Mouse (Mus musculus): ENCODE results near the gene Ssbp4.

DNA sequence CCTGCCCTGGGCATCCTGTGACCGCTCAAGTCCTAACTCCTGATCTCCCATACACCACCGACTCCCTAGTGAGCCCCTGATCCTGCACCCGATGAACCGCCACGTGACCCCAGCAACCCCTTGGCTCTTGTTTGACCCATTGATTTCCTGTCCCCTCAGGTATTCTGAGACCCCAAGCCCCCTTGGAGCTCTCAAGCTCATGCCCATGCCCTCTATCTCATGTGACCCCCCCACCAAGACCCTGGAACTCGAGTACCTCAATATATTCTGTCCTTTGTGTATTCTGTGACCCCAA is 1.1 kb downstream of the Ssbp4 start:
- TF ChIP-seq ZC3H11A (IDR thresholded peaks at IDR 0.05; ENCODE audit: borderline replicate concordance, low read depth, low read length) = no peak
- TF ChIP-seq MAFK (IDR thresholded peaks at IDR 0.05; ENCODE audit: insufficient read depth, low read depth, low read length) = no peak
- TF ChIP-seq HCFC1 (IDR thresholded peaks at IDR 0.05; ENCODE audit: borderline replicate concordance, insufficient read depth, low read length) = no peak

Measured in ES-E14 (cell line).